ENCODE assay signal across 9 mouse cellular contexts in the genomic region with DNA sequence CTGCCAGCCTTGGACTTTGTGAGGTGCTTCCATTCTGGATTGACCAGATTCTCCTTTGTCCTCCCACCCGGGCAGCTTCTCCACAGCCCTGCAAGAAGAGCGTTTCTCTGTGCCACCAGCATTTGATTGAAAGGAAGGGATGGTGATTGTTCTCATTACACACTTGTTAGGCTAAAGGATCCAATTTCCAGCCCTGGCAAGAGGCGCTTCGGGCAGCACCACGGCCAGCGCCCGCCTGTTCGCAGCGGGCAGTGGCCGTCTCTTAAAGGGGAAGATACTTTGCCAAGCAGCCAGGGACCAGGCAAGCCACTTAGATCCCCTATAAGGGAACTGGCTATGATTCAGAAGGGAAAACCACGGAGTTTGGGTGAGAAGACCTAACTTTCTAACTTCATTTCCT. TPM values are rescaled to one million over a fixed set of nuclear protein-coding genes. Genes with fewer than 3 reads are reported as not detected.
A peak's percentile ranks its signal among the peaks of the same experiment; 100 is the strongest.
DNase-seq lines count a peak whose midpoint lies in the region; ATAC-seq and TF ChIP-seq lines count a peak whose summit lies in the region.
"Had no signal": no experiment of that assay in that cellular context is flagged by ENCODE, and none has a peak within 500 bp of the region (broad histone marks: within the 10 kb centered on the region; RNA-seq: fewer than 3 reads in every experiment).

No protein-coding gene starts in this region.

- H3K36me3 ChIP-seq in intestine, embryonic 15.5 days: no peaks in the 10 kb centered on the region
- H3K36me3 ChIP-seq in thymus, adult 2 months (ENCODE audit: control insufficient read depth, insufficient read depth, low read length): no peaks in the 10 kb centered on the region

- peak; percentile 28 for DNase-seq in thymus, postnatal 4 days
- DNase-seq in thymus, postnatal 25 days: no peak
- peak; percentile 84 to 86 for DNase-seq in cerebellum, postnatal 10 days
- peak; percentile 83 for DNase-seq in gastrocnemius, adult 2 months
- peak; percentile 51 to 52 for DNase-seq in lung, postnatal 4 days
- peak; percentile 14 to 33 for DNase-seq in urinary bladder, postnatal 36 days (ENCODE audit: low spot score in 2 of 2)
- no peak for DNase-seq in thymus, adult 2 months

- H3K9me3 ChIP-seq in intestine, embryonic 15.5 days: no peaks in the 10 kb centered on the region

- intact Hi-C loops in gastrocnemius, adult 2 months (cut with DNase I): no loop called here

- no peak overlapping the region for H3K9ac ChIP-seq in intestine, embryonic 15.5 days

- H3K4me3 ChIP-seq in gastrocnemius, adult 2 months: peak overlapping the region; percentile 83
- H3K4me3 ChIP-seq in intestine, embryonic 15.5 days (replicated peaks): no peak overlapping the region
- H3K4me3 ChIP-seq in thymus, adult 2 months (ENCODE audit: control insufficient read depth, insufficient read depth, low read length): no peak overlapping the region

- no peak for ATAC-seq in intestine, embryonic 15.5 days

- H3K27ac ChIP-seq in gastrocnemius, adult 2 months: peak overlapping the region; percentile 98
- no peak overlapping the region for H3K27ac ChIP-seq in intestine, embryonic 15.5 days
- no peak overlapping the region for H3K27ac ChIP-seq in thymus, adult 2 months (ENCODE audit: control insufficient read depth, insufficient read depth, low read length)
- H3K27ac ChIP-seq: macrophage had no signal

- H3K4me2 ChIP-seq in intestine, embryonic 15.5 days (replicated peaks): peak overlapping the region; percentile 43

- WGBS in intestine, embryonic 15.5 days: under 1% methylated on average over 11 of the region's 11 CpGs
- 2% methylated on average over 11 of the region's 11 CpGs for WGBS in thymus, adult 2 months

- TF ChIP-seq CTCF in gastrocnemius, adult 2 months (IDR thresholded peaks at IDR 0.05): no peak
- no peak for TF ChIP-seq CTCF in thymus, adult 2 months (IDR thresholded peaks at IDR 0.05; ENCODE audit: borderline replicate concordance, control insufficient read depth, extremely low read depth, insufficient read depth, low read length, poor library complexity)

- peaks cover 64% of the 10 kb centered on the region for H3K27me3 ChIP-seq in intestine, embryonic 15.5 days (replicated peaks)
- peaks cover 24% of the 10 kb centered on the region for H3K27me3 ChIP-seq in thymus, adult 2 months (ENCODE audit: control insufficient read depth, insufficient read depth, low read length)

- no peak for TF ChIP-seq POLR2A in thymus, adult 2 months (IDR thresholded peaks at IDR 0.05; ENCODE audit: control insufficient read depth, extremely low read depth, insufficient read depth, low read length, poor library complexity)

- 0 out of 2 replicates have a peak, but pooled peaks cover 14% of the 10 kb centered on the region for H3K4me1 ChIP-seq in intestine, embryonic 15.5 days (replicated peaks)
- H3K4me1 ChIP-seq in thymus, adult 2 months (replicated peaks; ENCODE audit: control insufficient read depth, insufficient read depth, low read length): no peaks in the 10 kb centered on the region; the same call in 1 of the 2 replicates

RNA-seq across cellular contexts. Expression of a gene that starts 3.3 kb away (rescaled TPM):
- over 10,000 TPM; 45,578 to 47,175 TPM for total RNA-seq in gastrocnemius, adult 2 months (2021)
- polyA plus RNA-seq in intestine, embryonic 15.5 days (2015; fragmentation: Nextera tagmentation; extraction: Ambion mirVana): 6.3 and 22.2 TPM in 2 replicates
- 0.97 and 13.3 TPM in 2 replicates for polyA plus RNA-seq in thymus, adult 2 months (2012; rRNA removed)
- polyA plus RNA-seq: macrophage had no signal

RNA-seq across cellular contexts. Expression of a gene that starts 31.3 kb away (rescaled TPM):
- total RNA-seq in gastrocnemius, adult 2 months (2021): under 1 TPM; 0.42 to 0.46 TPM
- 3.4 and 3.6 TPM in 2 replicates for polyA plus RNA-seq in intestine, embryonic 15.5 days (2015; fragmentation: Nextera tagmentation; extraction: Ambion mirVana)
- 7.3 and 9.6 TPM in 2 replicates for polyA plus RNA-seq in thymus, adult 2 months (2012; rRNA removed)

RNA-seq across cellular contexts. Expression of a gene that starts 57.8 kb away (rescaled TPM):
- 10 to 100 TPM; 11.6 to 17.8 TPM for total RNA-seq in gastrocnemius, adult 2 months (2021)
- 29.4 and 34.0 TPM in 2 replicates for polyA plus RNA-seq in intestine, embryonic 15.5 days (2015; fragmentation: Nextera tagmentation; extraction: Ambion mirVana)
- polyA plus RNA-seq in thymus, adult 2 months (2012; rRNA removed): 15.9 and 19.8 TPM in 2 replicates

Comparison
In these comparisons a context has a peak if more than half of its experiments do, and no peak if none do; other contexts are left out.
1. DNase-seq: peak in thymus, postnatal 4 days (single experiment), cerebellum, postnatal 10 days (2 of 2), gastrocnemius, adult 2 months (single experiment), lung, postnatal 4 days (2 of 2) and urinary bladder, postnatal 36 days (2 of 2); none in thymus, postnatal 25 days (single experiment) and thymus, adult 2 months (single experiment).